Mouse (Mus musculus) large intestine, adult 2 months (tissue): ENCODE measurements at regions not wholly inside any gene's neighbourhood (a gene's known extent, or its start where the extent isn't known, plus 50 kb on each side); places are given as distances from the start of the nearest gene placed in this dataset.

Experiments
- DNase-seq: peaks from one replicate; pipeline ENCODE4 v3.0.0-alpha.2; 2012; ENCODE audit warnings: low read depth, low spot score
- WGBS: fragments of 180-500 bp; shearing (Covaris S2); methylation state at CpG from one replicate; pipeline ENCODE4 v1.1.7; 2018; 5-methylcytosine and 5-hydroxymethylcytosine counted together

- 92% methylated on average over 2 of the region's 2 CpGs for WGBS
- no peak for DNase-seq
Observed at GRCm38 (mm10) chr10:37310266-37310945, 171.7 kb upstream of the Marcks start.

- DNase-seq = no peak
- WGBS = 51% methylated on average over 2 of the region's 2 CpGs
Observed at GRCm38 (mm10) chr10:37304656-37305055, 165.9 kb upstream of the Marcks start.

GRCm38 (mm10) chr10:37300181-37300889 lies 161.6 kb upstream of the Marcks start:
- DNase-seq = no peak
- 97% methylated on average over 5 of the region's 5 CpGs for WGBS

GRCm38 (mm10) chr10:37298689-37299421 lies 160.1 kb upstream of the Marcks start:
- no peak for DNase-seq
- WGBS = 78% methylated on average over 4 of the region's 4 CpGs

GRCm38 (mm10) chr10:37294231-37294630 lies 155.5 kb upstream of the Marcks start:
- no peak for DNase-seq

GRCm38 (mm10) chr10:37293292-37293691 lies 154.6 kb upstream of the Marcks start:
- no peak for DNase-seq
- 84% methylated on average over 1 of the region's 1 CpGs for WGBS

- DNase-seq = no peak
- 77% methylated on average over 2 of the region's 2 CpGs for WGBS
Observed at GRCm38 (mm10) chr10:37291639-37292495, 153.1 kb upstream of the Marcks start.

GRCm38 (mm10) chr10:37289964-37290704 lies 151.4 kb upstream of the Marcks start:
- 90% methylated on average over 3 of the region's 3 CpGs for WGBS
- DNase-seq = no peak

- no peak for DNase-seq
- 79% methylated on average over 5 of the region's 5 CpGs for WGBS
Observed at GRCm38 (mm10) chr10:37286305-37286704, 147.6 kb upstream of the Marcks start.

GRCm38 (mm10) chr10:37282951-37283350 lies 144.2 kb upstream of the Marcks start:
- DNase-seq = no peak

GRCm38 (mm10) chr10:37280823-37281222 lies 142.1 kb upstream of the Marcks start:
- no peak for DNase-seq
- WGBS = 94% methylated on average over 4 of the region's 4 CpGs

GRCm38 (mm10) chr10:37280150-37280820 lies 141.6 kb upstream of the Marcks start:
- WGBS = 83% methylated on average over 6 of the region's 6 CpGs
- no peak for DNase-seq

- DNase-seq = no peak
- 43% methylated on average over 1 of the region's 1 CpGs for whole genome bisulfite sequencing
Observed at GRCm38 (mm10) chr10:37279316-37279715, 140.6 kb upstream of the Marcks start.

- 50% methylated on average over 1 of the region's 1 CpGs for WGBS
- DNase-seq = no peak
Observed at GRCm38 (mm10) chr10:37275857-37276256, 137.1 kb upstream of the Marcks start.

- WGBS = 33% methylated on average over 7 of the region's 7 CpGs
- DNase-seq = no peak
Observed at GRCm38 (mm10) chr10:37275271-37275670, 136.6 kb upstream of the Marcks start.

GRCm38 (mm10) chr10:37271967-37272366 lies 133.2 kb upstream of the Marcks start:
- no peak for DNase-seq
- WGBS = 89% methylated on average over 1 of the region's 1 CpGs

- 29% methylated on average over 10 of the region's 10 CpGs for WGBS
Observed at GRCm38 (mm10) chr10:37270236-37271000, 131.7 kb upstream of the Marcks start.

GRCm38 (mm10) chr10:37266909-37267308 lies 128.2 kb upstream of the Marcks start:
- DNase-seq = no peak
- 27% methylated on average over 1 of the region's 1 CpGs for WGBS

More at GRCm38 (mm10) chr10:37270236-37271000, 131.7 kb upstream of the Marcks start:
- DNase-seq = no peak
